Mouse (Mus musculus): Measurements from ENCODE around the gene Tnni2. TPM values are rescaled to one million over a fixed set of nuclear protein-coding genes. Genes with fewer than 3 reads are reported as not detected.

Gene Tnni2
- total and polyA plus RNA-seq, 3 experiments, result 1.0 to 3.5 TPM; not detected in 1

DNA sequence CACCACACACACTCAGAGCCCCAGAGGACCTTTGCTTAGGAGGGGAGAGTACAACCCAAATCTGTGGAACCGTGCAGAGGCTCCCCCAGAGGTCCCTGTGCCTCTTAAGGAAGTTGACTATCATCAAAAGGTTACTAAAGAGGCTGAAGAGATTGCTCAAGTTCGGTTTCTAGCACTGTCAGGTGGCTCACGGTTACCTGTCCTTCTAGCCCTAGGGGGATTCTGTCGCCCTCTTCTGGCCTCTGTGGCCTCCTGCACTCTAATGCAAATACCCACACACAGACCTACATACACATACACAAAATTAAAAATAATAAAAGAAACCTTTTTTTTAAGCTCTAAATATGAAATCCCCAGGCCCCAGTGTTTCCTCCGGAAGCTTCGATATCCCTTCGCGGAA lies 22.9 kb upstream of the Tnni2 start:
- TF ChIP-seq TAL1 (conservative IDR thresholded peaks at IDR 0.05; ENCODE audit: low read depth, low read length) (no peak), GATA2 (IDR thresholded peaks at IDR 0.05; ENCODE audit: borderline replicate concordance, low read depth, low read length) (no peak)
- ATAC-seq (ENCODE audit: extremely low read depth, insufficient number of reproducible peaks, low FRiP score, poor library complexity, severe bottlenecking) (no peak), DNase-seq (ENCODE audit: low spot score) (no peak)
- Histone ChIP-seq H3K4me1 (ENCODE audit: insufficient read depth, low read depth, low read length) (peaks cover 49% of the 10 kb centered on the region), H3K9me3 (replicated peaks) (no peaks in the 10 kb centered on the region), H3K4me3 (ENCODE audit: low read depth, low read length) (no peak overlapping the region), H3K27me3 (ENCODE audit: insufficient read depth, low read length) (no peaks in the 10 kb centered on the region), H3K36me3 (replicated peaks) (no peaks in the 10 kb centered on the region)

DNA sequence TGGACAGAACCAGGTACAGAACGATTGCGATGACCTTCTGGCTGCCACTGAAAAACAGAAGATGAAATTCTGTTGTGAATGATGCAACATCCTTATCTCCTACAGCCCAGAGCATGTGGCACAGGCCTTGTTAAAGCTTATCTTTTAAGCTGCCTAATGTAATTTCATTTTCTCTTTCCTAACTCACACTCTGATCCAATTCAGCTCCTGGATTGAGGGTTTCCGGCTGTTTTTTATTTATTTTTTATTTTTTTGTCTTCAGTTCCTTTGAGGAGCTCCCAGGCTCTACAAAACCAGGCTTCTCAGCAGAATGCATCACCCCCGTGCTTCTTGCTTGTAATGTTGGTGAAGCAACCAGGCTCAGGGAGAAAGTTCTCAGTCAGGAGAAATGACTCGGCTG lies 21.7 kb upstream of the Tnni2 start:
- peak; percentile 75 for ATAC-seq (ENCODE audit: extremely low read depth, insufficient number of reproducible peaks, low FRiP score, poor library complexity, severe bottlenecking)

DNA sequence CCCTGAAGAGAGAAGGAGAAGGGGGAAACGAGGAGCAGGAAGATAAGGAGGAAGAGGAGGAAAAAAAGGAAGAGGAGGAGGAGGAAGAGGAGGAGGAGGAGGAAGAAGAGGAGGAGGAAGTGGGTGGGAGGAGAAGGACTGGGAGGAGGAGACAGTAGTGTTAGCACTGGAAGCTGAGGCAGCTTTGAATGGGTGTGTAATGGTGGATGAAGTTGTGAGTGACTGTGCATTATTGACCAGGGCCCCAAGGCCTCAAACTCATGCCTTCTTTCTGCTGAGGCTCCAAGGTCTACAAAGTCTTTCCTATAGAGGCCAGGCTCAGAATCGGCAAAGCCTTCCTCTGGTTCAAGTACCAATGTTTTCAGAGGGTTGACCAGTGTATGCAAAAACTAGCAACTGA lies 19.8 kb upstream of the Tnni2 start:
- Histone ChIP-seq H3K9me3 (replicated peaks) (no peaks in the 10 kb centered on the region), H3K36me3 (replicated peaks) (no peaks in the 10 kb centered on the region), H3K4me1 (ENCODE audit: insufficient read depth, low read depth, low read length) (peaks cover 57% of the 10 kb centered on the region), H3K4me3 (ENCODE audit: low read depth, low read length) (no peak overlapping the region), H3K27me3 (ENCODE audit: insufficient read depth, low read length) (no peaks in the 10 kb centered on the region; the same call in 1 of the 2 replicates)
- DNase-seq (ENCODE audit: low spot score), result no peak
- no peak for ATAC-seq (ENCODE audit: extremely low read depth, insufficient number of reproducible peaks, low FRiP score, poor library complexity, severe bottlenecking)
- TF ChIP-seq GATA1 (IDR thresholded peaks at IDR 0.05; ENCODE audit: borderline replicate concordance, low read length), result no peak
- no peak for TF ChIP-seq TAL1 (conservative IDR thresholded peaks at IDR 0.05; ENCODE audit: low read depth, low read length)
- TF ChIP-seq POLR2AphosphoS5 (IDR thresholded peaks at IDR 0.05; ENCODE audit: insufficient replicate concordance, low read depth, low read length), result no peak
- no peak for TF ChIP-seq GATA2 (IDR thresholded peaks at IDR 0.05; ENCODE audit: borderline replicate concordance, low read depth, low read length)
- TF ChIP-seq CTCF (IDR thresholded peaks at IDR 0.05; ENCODE audit: low read depth, low read length), result no peak

More for the DNA sequence above, 21.7 kb upstream of the Tnni2 start:
- TF ChIP-seq CTCF (IDR thresholded peaks at IDR 0.05; ENCODE audit: low read depth, low read length) (no peak), TAL1 (conservative IDR thresholded peaks at IDR 0.05; ENCODE audit: low read depth, low read length) (peak; percentile 89)
- peaks cover 51% of the 10 kb centered on the region for H3K4me1 ChIP-seq (ENCODE audit: insufficient read depth, low read depth, low read length)
- no peak overlapping the region; the same call in 1 of the 2 replicates for H3K4me3 ChIP-seq (ENCODE audit: low read depth, low read length)
- peak; percentile 61 for DNase-seq (ENCODE audit: low spot score)
- no peaks in the 10 kb centered on the region for H3K9me3 ChIP-seq (replicated peaks)
- H3K36me3 ChIP-seq (replicated peaks), result no peaks in the 10 kb centered on the region
- H3K27me3 ChIP-seq (ENCODE audit: insufficient read depth, low read length), result no peaks in the 10 kb centered on the region

DNA sequence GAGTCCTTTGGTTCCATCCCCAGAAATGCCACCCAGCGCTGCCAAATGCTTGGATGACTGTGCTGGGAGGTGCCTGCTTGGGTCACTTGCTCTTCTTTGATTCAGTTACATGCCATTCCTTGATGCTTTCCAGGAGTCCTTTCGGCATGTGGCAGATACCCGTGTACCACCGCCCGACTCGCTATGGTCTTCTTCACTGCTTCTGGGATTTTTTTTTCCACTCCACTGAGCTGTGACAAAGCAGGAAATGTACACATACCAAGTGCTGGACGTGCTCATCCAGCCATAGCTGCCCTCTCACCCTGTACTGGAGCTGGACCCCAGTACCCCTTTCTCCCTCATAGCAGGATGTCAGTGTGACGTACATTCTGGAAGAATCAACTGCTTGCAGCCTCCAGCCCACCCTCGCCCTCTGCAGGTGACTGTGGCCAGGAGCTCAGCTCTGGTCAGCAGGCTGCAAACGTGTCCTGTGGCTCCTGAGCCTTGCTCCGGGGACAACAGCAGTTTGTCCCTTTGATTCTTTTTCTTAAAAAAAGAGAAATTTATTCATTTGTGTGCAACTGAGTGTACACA lies 15.9 kb upstream of the Tnni2 start:
- Histone ChIP-seq H3K4me3 (ENCODE audit: low read depth, low read length) (no peak overlapping the region), H3K4me1 (ENCODE audit: insufficient read depth, low read depth, low read length) (peaks cover 46% of the 10 kb centered on the region), H3K9me3 (replicated peaks) (no peaks in the 10 kb centered on the region), H3K36me3 (replicated peaks) (no peaks in the 10 kb centered on the region), H3K27me3 (ENCODE audit: insufficient read depth, low read length) (peaks cover 32% of the 10 kb centered on the region)
- no peak for DNase-seq (ENCODE audit: low spot score)
- no peak for TF ChIP-seq TAL1 (conservative IDR thresholded peaks at IDR 0.05; ENCODE audit: low read depth, low read length)
- no peak for TF ChIP-seq POLR2AphosphoS5 (IDR thresholded peaks at IDR 0.05; ENCODE audit: insufficient replicate concordance, low read depth, low read length)
- TF ChIP-seq GATA2 (IDR thresholded peaks at IDR 0.05; ENCODE audit: borderline replicate concordance, low read depth, low read length), result no peak
- no peak for TF ChIP-seq CTCF (IDR thresholded peaks at IDR 0.05; ENCODE audit: low read depth, low read length)
- no peak for TF ChIP-seq GATA1 (IDR thresholded peaks at IDR 0.05; ENCODE audit: borderline replicate concordance, low read length)
- ATAC-seq (ENCODE audit: extremely low read depth, insufficient number of reproducible peaks, low FRiP score, poor library complexity, severe bottlenecking), result no peak

DNA sequence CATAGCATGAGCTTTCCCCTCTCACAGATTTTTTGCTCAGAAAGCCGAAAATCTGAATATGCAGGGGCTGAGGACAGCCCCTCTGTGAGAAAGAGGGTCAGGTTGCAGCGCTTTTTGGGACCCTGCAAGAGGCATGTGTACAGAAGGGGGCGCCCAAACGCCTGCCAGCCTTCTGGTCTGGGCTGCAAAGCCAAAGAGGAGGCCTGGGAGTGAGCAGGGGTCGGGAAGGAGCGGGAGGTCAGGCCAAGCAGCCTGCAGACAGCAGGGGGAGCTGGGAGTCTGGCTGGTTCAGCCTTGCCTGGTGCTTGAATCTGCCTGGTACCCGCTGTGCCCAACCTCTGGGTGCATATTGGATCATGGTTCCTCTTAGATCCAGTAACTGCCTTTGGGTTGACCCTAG lies 13.4 kb upstream of the Tnni2 start:
- DNase-seq (ENCODE audit: low spot score), result no peak
- peaks cover 46% of the 10 kb centered on the region for H3K27me3 ChIP-seq (ENCODE audit: insufficient read depth, low read length)
- H3K4me1 ChIP-seq (ENCODE audit: insufficient read depth, low read depth, low read length), result peaks cover 25% of the 10 kb centered on the region
- H3K36me3 ChIP-seq (replicated peaks), result no peaks in the 10 kb centered on the region
- no peak overlapping the region for H3K4me3 ChIP-seq (ENCODE audit: low read depth, low read length)
- no peaks in the 10 kb centered on the region for H3K9me3 ChIP-seq (replicated peaks)
- no peak for TF ChIP-seq TAL1 (conservative IDR thresholded peaks at IDR 0.05; ENCODE audit: low read depth, low read length)
- no peak for TF ChIP-seq GATA1 (IDR thresholded peaks at IDR 0.05; ENCODE audit: borderline replicate concordance, low read length)
- no peak for TF ChIP-seq POLR2AphosphoS5 (IDR thresholded peaks at IDR 0.05; ENCODE audit: insufficient replicate concordance, low read depth, low read length)
- no peak for TF ChIP-seq GATA2 (IDR thresholded peaks at IDR 0.05; ENCODE audit: borderline replicate concordance, low read depth, low read length)
- TF ChIP-seq CTCF (IDR thresholded peaks at IDR 0.05; ENCODE audit: low read depth, low read length), result no peak
- ATAC-seq (ENCODE audit: extremely low read depth, insufficient number of reproducible peaks, low FRiP score, poor library complexity, severe bottlenecking), result no peak

DNA sequence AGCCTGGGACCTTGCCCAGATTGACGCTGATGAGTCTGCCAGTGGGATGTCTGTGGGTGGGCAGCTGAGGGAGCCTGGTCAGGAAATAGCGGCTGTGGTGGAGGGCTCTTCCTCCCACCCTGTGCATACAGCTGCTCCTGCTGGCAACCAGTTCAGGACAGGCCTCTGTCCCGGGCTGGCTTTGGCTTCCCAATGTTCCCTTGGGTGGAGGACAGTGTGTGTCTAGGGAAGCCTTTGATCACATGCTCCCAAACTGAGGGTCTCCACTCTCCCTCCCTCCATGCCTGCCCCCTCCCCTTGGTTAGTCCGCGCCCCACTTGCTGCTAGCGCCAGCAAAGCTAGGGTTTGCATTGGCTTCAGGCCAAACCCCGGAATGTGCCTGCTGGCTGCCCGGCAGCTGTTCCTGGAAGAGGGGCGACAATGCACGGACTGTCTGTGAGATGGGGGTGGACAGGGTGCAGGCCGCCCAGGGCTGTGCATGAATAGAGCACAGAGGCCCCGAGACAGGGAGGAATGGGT lies 11.4 kb upstream of the Tnni2 start:
- H3K36me3 ChIP-seq (replicated peaks), result no peaks in the 10 kb centered on the region
- H3K4me3 ChIP-seq (ENCODE audit: low read depth, low read length), result no peak overlapping the region
- no peak for DNase-seq (ENCODE audit: low spot score)
- no peaks in the 10 kb centered on the region for H3K9me3 ChIP-seq (replicated peaks)
- no peak for TF ChIP-seq POLR2AphosphoS5 (IDR thresholded peaks at IDR 0.05; ENCODE audit: insufficient replicate concordance, low read depth, low read length)
- no peak for TF ChIP-seq GATA2 (IDR thresholded peaks at IDR 0.05; ENCODE audit: borderline replicate concordance, low read depth, low read length)
- TF ChIP-seq CTCF (IDR thresholded peaks at IDR 0.05; ENCODE audit: low read depth, low read length), result no peak
- no peak for TF ChIP-seq GATA1 (IDR thresholded peaks at IDR 0.05; ENCODE audit: borderline replicate concordance, low read length)
- no peak for TF ChIP-seq TAL1 (conservative IDR thresholded peaks at IDR 0.05; ENCODE audit: low read depth, low read length)
- peaks cover 35% of the 10 kb centered on the region for H3K4me1 ChIP-seq (ENCODE audit: insufficient read depth, low read depth, low read length)
- H3K27me3 ChIP-seq (ENCODE audit: insufficient read depth, low read length), result peaks cover 58% of the 10 kb centered on the region
- no peak for ATAC-seq (ENCODE audit: extremely low read depth, insufficient number of reproducible peaks, low FRiP score, poor library complexity, severe bottlenecking)

Data from G1E (cell line).